Mouse (Mus musculus): Measurements from ENCODE around the gene Rsg1.

The Rsg1 gene

DNA sequence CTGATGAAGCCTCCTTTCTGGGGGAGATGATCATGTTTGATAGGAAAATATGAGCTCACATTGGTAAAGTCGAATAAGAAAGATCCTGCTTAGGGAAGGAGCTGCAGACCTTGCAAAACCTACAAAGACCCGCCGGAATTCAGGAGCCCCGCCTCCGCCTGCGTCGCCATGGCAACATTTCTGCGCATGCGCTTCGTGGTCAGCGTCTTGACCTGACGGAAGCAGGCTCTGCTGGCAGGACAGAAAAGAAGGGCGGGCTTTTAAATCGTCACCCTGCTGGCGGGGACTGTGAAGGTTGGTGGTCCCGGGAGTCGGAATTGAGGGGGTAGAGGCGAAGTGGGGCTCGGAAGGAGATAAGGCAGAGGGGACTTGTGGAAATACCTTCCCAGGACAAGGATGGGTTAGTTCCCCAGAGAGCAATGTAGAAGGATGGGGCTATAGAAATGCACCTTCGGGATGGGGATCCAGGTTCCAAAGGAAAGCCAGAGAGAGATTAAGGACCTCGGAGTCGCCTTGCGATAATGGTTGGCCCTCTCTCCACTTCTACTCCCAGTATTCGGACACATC, at the start of gene Rsg1:
Rsg1 (plus strand) TSS at position 187 of the 567 bp plus-strand sequence.
- peak; percentile 93 for DNase-seq

DNA sequence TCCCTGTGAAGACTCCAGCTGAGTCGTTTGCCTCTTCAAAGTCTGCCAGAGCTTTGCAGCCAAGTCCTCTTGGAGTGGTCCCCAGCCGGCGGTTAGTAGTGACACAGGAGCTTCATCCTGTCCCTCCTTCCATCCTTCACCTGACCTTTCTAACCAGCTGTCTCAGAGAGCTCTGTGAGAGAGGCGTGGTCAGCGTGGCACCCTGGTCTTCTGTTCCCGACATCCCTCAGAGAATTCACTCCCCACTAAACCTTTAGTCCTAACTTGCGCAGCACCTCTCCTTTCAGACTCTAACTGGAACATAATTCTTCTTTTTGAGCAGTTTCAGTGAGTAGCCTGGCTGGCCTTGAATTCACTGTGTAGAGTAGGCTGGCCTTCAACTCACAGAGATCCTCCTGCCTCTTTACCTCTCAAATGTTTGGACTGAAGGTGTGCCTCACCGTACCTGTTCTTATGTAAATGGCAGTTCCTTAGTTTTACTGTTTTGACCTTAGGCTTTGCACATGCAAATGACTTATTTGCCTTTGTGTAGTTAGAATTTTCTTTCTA, 47.9 kb upstream of the Rsg1 start:
- DNase-seq, result no peak

DNA sequence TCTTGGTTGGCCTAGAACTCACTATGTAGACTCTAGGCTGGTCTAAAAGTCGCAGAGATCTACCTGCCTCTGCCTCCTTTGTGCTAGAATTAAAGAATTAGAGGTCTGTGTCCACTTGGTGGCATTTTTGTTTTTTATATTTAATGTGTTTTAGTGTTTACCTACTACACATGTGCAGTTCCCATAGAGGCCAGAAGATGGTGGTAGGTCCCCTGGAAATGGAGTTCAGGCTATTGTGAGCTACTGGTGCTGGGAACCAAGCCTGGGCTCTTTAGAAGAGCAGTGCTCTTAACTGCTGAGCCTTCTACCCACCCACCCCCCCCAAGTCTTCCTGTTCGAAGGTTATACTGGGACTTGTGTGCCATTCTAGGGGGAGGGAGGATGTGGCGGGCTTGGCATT, 46.6 kb upstream of the Rsg1 start:
- DNase-seq, result no peak

DNA sequence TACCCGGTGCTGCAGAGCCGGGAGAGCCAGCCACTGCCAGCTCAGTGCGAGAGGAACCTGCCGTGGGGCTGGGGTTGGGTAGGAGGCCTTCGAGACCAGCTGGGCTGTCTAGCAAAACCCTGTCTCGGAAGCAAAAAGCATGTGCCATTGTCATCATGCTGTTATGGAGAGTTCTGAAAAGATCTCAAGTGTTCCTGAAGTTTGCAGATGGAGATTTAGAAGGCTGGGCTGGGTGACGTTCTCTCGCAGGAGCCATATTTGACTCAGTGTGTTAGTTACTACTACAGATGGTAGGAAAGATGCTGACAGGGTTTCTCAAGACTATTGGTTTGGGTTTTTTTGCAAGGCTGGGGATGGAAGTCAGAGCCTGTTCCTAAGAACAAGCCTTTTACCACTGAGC, 41.6 kb upstream of the Rsg1 start:
- no peak for DNase-seq

DNA sequence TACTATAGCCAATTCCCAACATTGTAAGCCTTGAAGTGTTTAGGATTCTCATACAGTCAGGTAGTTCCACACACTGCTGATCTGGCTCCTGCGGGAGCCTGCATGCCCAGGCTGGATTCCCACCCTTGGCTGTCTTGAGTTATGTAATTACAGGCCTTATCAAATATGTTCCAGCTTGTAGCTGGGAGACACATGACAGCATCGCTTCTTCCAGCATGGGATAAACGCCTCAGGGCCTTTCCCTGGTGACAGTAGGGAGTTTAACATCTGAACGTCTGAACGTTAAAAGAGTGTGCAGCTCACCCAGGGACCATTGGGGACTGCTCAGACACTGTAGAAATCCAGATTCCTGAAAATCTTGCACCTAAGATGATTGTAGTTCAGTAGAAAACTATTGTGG, 38.0 kb upstream of the Rsg1 start:
- no peak for DNase-seq

DNA sequence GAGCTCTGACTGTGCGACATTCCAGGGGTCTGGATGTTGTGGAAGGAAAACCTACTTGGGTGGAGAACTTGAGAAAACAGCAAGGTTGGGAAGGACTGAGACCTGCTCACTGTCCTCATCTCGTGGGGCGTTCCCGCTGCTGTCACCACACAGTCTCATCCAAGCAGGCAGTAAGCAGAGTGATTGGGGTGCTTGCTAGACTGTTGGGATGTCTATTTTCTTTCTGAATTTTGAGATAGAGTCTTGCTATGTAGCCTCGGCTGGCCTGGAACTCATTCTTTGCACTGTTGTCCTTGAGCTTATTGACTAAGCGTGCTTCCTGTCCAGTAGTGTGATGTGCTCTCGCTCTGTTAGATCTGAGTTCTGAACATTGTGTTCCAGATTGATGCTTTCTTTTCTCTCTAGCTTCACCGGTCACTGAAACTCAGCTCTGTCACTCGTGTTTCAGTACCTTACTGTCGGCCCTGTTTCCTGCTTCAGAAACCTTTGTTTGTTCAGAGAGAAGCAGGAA, 37.4 kb upstream of the Rsg1 start:
- DNase-seq, result no peak

DNA sequence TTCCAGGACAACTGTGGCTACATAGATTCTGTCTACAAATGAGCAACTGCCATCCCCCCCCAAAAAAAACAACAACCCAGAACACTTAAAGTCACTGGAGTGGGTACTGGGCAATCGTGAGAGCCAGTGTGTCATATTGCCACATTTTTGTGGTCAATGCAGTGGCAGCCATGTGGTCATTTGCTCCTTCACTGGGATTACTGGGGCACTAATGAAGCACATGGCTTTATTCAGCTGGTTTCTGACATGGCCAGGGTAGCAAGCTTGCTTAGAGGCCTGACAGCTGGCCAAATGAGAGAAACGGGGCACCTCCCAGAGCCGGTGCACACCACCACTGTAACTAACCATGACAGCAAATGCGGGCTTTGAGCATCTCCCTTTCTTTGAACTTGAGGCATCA, 35.3 kb upstream of the Rsg1 start:
- DNase-seq, result no peak

DNA sequence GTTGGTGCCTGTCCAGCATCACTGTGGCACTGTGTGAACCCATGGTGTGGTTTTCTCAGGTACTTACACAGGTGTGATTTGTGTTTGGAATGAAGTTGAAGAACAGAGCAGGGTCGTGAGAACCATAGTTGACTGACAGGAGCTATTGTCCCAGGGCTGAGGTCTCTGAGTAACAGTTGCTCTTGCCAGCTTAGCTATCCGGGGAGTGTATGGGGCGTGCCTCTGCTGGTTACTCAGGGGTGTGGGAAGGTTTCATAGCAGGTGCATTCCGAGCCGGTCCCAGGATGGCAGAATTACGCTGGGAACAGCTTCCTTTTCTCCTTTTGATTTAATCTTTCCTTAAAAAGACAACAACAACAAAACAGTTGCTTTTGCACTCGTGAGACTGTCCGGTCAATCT, 32.9 kb upstream of the Rsg1 start:
- DNase-seq, result no peak

DNA sequence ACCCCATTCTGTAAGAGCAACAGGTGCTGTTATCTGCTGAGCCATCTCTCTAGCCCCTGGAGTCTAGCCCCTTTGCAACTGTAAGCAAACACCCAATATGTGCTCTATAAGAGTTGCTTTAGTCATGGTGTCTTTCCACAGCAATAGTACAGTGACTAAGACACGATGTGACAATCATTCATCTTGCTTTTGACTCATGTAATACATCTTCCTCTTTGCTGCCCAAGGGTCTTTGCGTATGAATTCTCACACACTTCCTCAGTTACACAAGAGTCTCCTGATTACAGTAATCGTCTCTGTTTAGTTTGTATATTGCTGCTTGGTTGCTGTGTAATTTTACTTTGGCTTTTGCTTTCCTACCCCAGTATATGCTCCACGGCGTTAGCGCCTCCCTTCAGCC, 31.8 kb upstream of the Rsg1 start:
- DNase-seq, result no peak

DNA sequence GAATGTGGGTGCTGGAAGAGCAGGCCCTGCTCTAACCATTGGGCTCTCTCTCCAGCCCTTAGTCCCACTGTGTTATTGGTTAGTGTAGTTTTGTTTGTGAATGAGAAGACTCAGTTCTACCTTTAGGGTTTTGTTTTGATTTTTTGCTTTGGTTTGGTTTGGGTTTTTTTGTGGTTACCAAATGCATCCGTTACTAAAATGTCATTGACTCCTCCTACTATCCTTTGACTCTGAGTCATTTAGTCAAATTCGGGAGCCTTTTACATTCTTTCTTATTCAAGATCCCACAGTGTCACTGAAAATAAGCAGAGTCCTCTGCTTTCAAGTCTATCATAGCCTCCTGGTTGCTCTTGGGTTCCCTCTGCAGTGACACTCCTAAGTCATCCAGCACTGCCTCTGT, 29.8 kb upstream of the Rsg1 start:
- no peak for DNase-seq

DNA sequence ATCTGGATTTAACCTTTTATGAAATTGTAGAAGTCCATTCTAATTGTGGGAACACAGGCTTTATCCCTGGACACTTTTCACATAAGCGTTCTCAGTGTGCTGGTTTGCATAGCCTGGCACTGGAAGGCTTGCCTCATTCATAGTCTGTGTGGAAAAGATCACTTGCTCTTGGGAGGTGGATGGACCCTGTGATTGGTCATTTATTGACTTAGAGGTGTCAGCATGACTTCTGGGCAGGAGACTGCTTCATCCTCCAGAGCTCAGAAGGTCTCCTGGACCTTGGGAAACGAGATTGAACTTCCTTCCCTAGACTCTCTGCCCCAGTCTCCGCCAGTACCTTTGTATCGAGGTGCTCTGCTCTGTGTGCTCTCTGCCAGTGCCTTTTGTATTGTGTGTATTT, 29.3 kb upstream of the Rsg1 start:
- DNase-seq, result no peak

DNA sequence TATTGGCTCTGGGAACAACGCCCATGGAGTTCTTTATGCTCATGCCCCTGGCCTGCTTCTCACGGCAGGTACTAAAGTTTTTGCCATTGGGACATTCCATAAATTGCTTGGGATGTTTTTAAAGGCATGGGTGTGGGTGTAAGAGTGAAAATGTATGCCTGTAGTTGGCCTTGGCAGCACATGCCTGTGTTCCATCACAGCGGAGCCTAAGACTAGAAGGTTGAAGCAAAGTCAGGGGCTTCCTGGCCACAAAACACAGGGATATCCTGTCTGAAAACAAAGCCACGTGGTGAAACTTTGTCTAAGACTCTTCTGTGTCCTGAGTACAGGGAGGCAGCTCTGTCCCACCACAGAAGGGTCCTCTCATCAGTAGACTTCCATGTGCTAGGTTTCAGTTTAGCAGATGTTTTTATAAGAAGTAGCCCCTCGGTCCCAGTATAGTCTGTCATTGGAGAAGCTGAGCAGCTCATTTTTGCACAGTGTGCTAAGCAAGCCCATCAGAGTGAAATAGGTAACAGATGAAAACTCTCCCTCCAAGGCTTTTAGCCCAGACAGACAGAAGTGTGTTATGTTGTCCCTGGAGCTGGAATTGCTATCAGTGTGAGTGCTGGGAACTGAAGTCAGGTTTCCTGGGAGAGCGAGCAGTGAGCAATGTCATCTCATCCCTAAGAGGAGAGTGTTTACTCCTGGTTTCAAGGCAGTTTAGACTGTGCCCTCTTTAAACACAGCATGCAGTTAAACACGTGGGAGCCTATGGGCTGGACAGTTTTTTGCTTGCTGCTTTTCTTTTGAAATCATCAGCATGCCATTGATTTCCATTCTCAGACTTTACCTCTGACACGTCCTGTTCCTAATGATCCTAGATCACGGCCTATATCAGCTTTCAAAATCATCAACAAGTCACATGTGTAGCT, 26.6 kb upstream of the Rsg1 start:
- DNase-seq, result no peak

DNA sequence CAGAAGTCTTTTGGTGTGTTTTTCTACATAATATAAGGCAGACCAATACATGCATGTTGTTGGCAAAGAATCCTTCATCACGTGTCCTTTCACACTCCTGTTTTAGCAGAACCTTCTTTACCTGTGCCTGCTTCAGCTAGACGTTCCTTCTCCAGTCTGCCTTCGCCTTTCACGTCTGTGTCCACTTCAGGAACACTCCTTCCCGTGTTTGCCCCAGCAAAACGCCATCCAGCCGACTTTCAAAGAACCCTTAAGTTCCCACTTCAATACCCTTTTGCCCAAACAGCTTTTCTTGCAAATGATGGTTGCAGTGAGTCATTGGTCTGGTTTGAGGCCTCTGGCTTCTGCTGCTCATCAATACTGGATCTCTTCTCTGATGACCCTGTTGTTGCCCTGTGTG, 22.5 kb upstream of the Rsg1 start:
- no peak for DNase-seq

DNA sequence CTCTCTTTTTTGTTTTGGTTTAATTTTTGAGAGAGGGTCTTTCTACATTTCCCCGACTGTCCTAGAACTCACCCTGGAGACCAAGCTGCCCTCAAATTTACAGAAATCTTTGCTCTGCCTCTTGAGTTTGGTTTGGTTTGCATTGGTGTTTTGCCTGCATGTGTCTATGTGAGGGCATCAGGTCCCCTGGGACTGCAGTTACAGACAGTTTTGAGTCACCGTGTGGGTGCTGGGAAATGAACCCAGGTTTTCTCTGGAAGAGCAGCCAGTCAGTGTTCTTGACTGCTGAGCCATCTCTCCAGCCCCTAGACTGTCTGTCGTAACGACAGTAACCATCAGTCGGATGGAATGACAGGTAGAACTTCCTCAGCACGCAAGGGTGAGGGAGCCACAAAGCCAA, 19.2 kb upstream of the Rsg1 start:
- no peak for DNase-seq

DNA sequence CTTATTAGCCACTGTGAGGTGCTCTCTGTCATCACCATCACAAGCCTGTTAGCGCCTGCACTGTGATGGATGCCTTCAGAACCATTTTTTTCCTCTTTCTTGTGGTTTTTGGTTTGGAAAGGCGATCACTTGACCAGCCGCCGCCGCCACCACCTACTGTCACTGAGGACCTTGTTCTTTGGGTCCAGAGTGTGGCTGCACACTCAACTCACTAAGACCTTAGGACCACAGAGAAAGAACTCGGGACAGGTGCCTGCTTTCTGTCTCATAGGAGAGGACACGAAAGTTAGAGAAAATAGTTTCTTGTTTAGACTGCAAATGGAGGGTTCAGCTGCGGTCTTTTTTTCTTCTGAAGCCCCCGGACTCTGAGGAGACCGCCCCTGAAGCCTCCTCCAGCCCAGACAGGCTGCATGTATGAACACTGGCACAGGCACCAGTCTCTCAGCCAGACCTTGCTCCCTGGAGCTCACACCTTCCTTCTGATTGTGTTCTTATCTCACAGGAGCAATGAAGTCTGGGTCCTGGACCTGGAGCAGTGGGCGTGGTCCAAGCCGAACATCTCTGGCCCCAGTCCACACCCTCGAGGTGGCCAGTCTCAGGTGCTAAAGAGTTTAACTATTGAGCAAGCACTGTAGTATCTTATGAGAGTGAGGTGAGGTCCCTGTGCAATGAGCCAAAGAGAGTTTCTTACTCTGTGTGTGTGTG, 16.6 kb upstream of the Rsg1 start:
- no peak for DNase-seq

DNA sequence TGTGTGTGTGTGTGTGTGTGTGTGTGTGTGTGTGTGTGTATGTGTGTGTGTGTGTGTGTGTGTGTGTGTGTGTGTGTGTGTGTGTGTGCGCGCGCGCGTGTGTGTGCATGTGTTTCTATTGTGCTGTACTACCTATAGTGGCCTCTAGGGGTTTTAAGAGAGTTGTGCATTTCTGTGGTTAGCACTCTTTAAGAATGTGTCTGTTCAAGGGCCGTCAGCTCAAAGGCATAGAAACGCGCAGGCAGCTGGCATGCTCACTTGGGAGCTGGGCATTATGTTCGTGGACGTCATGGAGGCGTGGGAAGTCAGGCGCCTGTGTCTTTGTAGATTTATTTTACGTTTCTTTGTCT, 16.1 kb upstream of the Rsg1 start:
- DNase-seq, result no peak

DNA sequence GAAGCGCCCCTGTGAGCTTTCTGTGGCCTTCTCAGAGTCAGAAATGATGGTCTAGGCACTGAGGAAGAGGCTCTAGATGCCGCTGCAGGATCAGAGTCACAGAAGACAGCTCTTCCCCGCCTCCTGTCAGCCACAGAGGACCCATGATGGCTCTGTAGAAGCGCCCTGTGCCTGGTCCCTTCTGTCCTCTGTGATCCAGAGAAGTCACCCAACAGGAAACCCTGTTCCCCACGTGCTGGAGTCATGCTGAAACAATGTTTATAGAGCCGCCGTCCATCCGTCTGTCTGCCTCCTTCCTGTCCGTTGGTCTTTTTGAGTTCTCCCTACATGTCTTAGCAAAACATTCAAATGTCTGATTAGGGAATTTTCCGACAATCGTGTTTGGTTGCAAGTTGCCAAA, 12.8 kb upstream of the Rsg1 start:
- DNase-seq, result no peak

DNA sequence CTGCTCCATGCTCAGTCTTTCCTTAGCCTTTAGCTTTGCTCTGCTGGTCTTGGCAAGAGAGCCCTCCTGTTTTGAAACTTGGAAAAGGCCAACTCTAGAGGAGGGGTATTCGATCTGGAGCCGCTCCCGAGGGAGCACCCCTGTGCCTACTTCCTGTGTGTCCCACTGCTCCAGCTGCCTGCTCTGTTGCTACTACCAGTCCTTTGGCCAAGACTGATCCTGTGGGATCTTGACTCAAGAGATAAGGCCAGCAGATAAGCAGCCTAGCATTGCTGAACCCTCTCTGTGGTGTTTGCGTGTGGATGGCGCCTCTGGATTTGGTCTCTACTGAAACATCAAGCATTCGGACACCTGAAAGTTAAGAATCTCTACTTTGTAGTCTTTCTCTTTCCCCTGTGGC, 11.6 kb upstream of the Rsg1 start:
- no peak for DNase-seq

DNA sequence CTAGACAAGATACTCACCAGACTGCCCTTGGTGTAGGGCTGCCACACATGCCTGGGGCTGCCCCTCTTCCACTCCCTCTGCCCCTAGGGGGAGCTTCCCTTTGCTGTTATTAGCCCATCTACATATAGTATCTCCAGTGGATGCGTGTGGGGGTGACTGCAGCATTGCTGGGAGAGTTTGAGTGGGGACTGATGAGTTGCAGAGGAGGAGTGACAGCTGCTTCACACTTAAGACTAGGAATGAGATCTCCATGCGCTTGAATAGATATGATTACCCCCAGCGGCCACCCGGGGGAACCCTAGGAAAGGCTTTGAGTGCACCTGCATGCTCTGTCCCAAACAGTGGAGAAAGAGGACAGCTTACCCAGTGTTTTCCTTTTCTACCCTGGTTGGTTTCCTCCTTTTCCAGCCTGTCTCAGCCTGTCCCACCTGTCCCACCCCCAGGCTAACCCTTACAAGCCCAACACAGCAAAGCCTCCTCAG, 9.1 kb upstream of the Rsg1 start:
- DNase-seq, result no peak

DNA sequence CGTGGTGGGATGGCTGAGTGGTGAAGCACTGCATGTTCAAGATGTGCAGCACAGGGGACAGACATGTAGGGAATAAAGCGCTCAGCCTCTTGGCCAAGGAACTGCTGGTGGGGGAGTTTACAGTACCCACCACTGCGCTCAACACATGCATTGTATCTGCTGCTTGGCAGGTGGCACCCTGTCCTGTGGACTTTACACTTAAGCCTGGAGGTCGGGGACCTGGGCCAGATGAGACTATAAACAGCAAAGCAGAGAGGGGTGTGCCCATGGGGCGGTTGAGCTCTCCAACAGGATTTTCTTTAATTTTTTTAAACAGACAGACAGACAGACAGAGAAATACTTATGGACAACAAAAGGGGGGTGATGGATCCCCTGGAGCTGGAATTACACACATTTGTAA, 6.7 kb upstream of the Rsg1 start:
- DNase-seq, result no peak

DNA sequence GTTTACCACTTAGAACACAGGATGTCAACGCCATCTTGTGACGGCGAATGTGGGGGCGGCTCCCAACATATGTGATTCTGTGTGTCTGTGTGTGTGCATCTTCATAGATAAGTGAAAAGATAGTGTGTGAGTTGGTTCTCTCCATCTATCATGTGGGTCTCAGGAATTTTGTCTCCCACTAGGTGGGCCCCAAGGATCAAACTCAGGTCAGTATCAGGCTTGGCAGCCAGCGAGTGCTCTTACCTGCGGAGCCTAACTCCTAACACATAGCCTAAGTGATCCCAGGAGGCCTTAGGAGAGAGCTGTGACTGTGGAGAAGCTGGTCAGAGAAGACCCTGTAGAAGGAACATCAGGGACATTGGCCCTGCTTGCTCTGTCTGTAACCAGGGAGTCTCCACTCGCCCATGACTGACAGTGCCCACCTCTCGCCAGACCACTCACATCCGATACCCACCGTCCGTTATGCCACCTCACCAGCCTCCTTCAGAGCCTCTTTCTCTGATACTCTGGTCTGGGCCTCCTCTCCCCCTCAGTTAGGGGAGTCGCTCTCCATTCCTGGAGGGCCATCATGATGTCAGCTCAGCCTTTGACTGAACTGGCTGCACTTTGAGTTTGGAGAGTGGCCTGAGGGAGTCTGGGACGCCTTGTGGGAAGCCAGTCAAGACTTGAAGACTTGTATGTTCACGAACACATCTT, 3.1 kb upstream of the Rsg1 start:
- DNase-seq, result no peak

DNA sequence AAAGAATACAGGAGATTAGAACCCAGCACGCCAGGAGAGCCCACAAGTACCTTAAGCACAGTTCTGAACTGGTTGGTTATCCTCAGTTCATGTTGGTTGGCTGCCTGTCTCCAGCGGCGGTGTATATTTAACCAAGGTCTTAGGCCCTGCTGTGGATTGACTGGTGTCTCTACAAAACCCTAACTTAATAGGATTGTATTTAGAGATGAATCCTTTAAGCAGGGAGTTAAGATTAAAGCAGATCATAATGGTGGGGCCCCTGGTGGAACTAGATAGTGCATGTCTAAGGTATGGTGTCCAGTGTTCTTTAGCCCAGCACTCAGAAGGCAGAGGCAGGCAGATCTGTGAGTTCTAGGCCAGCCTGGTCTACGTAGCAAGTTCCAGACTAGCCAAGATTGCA, 2.1 kb upstream of the Rsg1 start:
- DNase-seq, result no peak

DNA sequence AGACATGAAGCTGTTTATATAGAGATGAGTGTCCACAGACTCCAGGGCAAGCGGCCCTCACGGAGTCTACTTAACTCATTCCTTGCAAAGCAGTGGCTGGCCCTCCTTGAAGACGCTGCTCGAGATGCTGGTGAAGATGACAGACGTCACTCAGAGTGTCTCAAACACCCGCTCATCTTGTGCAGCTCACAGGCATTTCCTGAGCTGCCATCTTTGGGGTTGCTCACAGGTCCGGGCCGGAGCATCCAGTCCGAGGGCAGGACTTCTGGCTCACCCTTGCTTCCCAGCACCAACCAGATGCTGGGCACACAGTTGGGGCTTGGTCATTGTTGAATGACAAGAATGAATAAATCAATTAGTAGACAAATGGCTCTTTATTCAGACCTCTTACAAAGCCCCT, 864 bp upstream of the Rsg1 start:
- DNase-seq, result no peak
